Mouse (Mus musculus) hindbrain, embryonic 14.5 days (tissue): ENCODE data around the gene Sgtb. TPM values are rescaled to one million over a fixed set of nuclear protein-coding genes. Genes with fewer than 3 reads are reported as not detected.
A peak's percentile ranks its signal among the peaks of the same experiment; 100 is the strongest.

ENCODE experiments used
- ATAC-seq: fragments of 200-750 bp; cut with Nextera tagmentation; 2 replicates; pipeline ENCODE4 v1.8.0; 2017; ENCODE audit warnings: moderate number of reproducible peaks, mild to moderate bottlenecking, moderate TSS enrichment, moderate library complexity; ENCODE audit not compliant: low FRiP score
- DNase-seq: peaks from one replicate; pipeline ENCODE4 v3.0.0-alpha.2; 2015; ENCODE audit warnings: low spot score
- H3K27ac ChIP-seq: fragments of 300-500 bp; sonication (generic); 2 replicates; pipeline ENCODE4 v1.5.1; 2014; ENCODE audit warnings: mild to moderate bottlenecking, moderate library complexity
- H3K27me3 ChIP-seq: fragments of 300-500 bp; sonication (generic); 2 replicates; pipeline ENCODE4 v1.6.1; 2014; ENCODE audit warnings: mild to moderate bottlenecking, low read length, mixed read lengths; ENCODE audit not compliant: control insufficient read depth, insufficient read depth
- H3K36me3 ChIP-seq: fragments of 300-500 bp; sonication (generic); replicated peaks from 2 replicates; pipeline ENCODE4 v1.6.1; 2014; ENCODE audit not compliant: control insufficient read depth, insufficient read depth
- H3K4me1 ChIP-seq: fragments of 300-500 bp; sonication (generic); replicated peaks from 2 replicates; pipeline ENCODE4 v1.6.1; 2014; ENCODE audit warnings: antibody characterized with exemption, low read length, mixed read lengths; ENCODE audit not compliant: control insufficient read depth, insufficient read depth
- H3K4me2 ChIP-seq: fragments of 300-500 bp; sonication (generic); replicated peaks from 2 replicates; pipeline ENCODE4 v1.6.1; 2014; ENCODE audit warnings: mild to moderate bottlenecking, moderate library complexity
- H3K4me3 ChIP-seq: fragments of 300-500 bp; sonication (generic); replicated peaks from 2 replicates; pipeline ENCODE4 v1.5.1; 2014; ENCODE audit warnings: mild to moderate bottlenecking, low read length
- H3K9ac ChIP-seq: fragments of 300-500 bp; sonication (generic); 2 replicates; pipeline ENCODE4 v1.6.1; 2014
- H3K9me3 ChIP-seq: fragments of 300-500 bp; sonication (generic); 2 replicates; pipeline ENCODE4 v1.6.1; 2016; ENCODE audit warnings: low read length; ENCODE audit not compliant: control insufficient read depth
- WGBS: fragments of 180-500 bp; shearing (Covaris S2); extraction: QIAGEN DNeasy Blood & Tissue Kit; methylation state at CpG from one replicate; pipeline ENCODE4 v1.1.7; 2014; 5-methylcytosine and 5-hydroxymethylcytosine counted together
- polyA plus RNA-seq: library from polyadenylated mRNA; unstranded; fragments of >200 nt; fragmentation: Nextera tagmentation; extraction: Ambion mirVana; gene quantifications from 2 replicates; pipeline ENCODE4 v1.2.1, GENCODE M21; 2014

Gene Sgtb
- polyA plus RNA-seq, 1 experiment from 2014 or later: 33.5 TPM

DNA sequence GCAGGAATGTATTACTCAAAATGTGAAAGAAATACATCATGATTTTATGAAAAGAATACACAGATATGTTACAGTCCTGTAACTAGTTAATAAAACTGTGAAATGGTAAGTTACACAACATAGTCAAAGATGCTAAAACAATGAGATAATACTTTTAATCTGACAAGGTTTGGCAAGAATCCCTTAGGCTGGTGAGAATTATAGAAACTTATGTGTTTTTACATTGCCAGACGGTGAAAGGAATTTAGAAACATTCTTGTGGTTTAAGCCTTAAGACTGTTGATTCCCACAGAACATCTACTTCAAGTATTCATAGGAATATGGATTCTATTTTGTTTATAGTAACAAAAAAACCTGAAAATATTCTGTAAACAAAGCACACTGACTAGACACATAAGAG is 46.1 kb downstream of the Sgtb start:
- no peak overlapping the region for H3K4me3 ChIP-seq
- no peak overlapping the region for H3K27ac ChIP-seq
- H3K9ac ChIP-seq: no peak overlapping the region
- peaks cover 66% of the 10 kb centered on the region for H3K36me3 ChIP-seq
- no peak for DNase-seq
- no peak overlapping the region for H3K4me2 ChIP-seq
- no peaks in the 10 kb centered on the region for H3K4me1 ChIP-seq
- no peak for ATAC-seq
- no peaks in the 10 kb centered on the region for H3K9me3 ChIP-seq
- WGBS: 92% methylated on average over 1 of the region's 1 CpGs
- H3K27me3 ChIP-seq: no peaks in the 10 kb centered on the region

DNA sequence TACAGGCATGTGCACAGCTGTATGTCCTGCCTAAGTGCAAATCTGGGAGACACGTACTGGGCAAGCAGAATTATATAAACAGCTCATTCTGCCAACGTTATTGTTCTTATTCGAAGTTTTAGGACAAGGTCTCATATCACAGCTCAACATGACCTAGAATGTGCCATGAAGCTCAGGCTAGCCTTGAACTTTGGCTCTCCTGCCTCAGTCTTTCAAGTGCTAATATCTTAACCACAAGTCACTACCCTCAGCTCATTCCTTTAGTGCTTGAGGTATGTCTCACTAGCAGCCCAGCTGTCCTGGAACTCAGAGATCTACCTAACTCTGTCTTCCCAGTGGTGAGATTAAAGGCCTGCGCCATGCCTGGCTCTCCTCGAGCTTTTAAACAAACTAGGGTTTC is 62.2 kb downstream of the Sgtb start:
- DNase-seq (no peak), ATAC-seq (no peak)
- Histone ChIP-seq H3K27me3 (no peaks in the 10 kb centered on the region), H3K36me3 (peaks cover 23% of the 10 kb centered on the region), H3K4me1 (peaks cover 4% of the 10 kb centered on the region), H3K4me3 (no peak overlapping the region), H3K27ac (no peak overlapping the region), H3K9me3 (peaks cover 6% of the 10 kb centered on the region), H3K9ac (no peak overlapping the region), H3K4me2 (no peak overlapping the region)
- WGBS: 93% methylated on average over 5 of the region's 5 CpGs

DNA sequence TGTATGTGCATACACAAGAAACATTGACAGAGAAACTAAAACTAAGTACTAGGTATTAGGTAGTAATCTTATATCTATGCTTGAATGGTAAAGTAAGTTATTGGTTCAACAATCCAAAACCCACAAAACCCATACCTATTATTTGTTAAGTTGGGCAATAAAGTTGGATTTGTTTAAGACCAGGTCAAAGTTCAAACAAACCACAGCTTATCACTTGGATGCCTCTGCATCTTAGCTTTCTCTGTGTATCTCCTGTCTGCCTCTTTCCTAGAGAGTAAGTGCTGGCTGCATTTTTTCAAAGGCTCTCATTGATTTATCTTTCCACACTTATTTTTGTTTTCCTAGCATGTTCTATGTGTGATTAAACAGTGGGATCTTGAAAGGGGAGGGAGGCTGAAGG is 63.0 kb downstream of the Sgtb start:
- Histone ChIP-seq H3K9me3 (peaks cover 6% of the 10 kb centered on the region), H3K27ac (no peak overlapping the region), H3K36me3 (peaks cover 15% of the 10 kb centered on the region), H3K27me3 (no peaks in the 10 kb centered on the region), H3K9ac (no peak overlapping the region), H3K4me1 (peaks cover 10% of the 10 kb centered on the region), H3K4me2 (no peak overlapping the region), H3K4me3 (no peak overlapping the region)
- DNase-seq (no peak), ATAC-seq (no peak)

DNA sequence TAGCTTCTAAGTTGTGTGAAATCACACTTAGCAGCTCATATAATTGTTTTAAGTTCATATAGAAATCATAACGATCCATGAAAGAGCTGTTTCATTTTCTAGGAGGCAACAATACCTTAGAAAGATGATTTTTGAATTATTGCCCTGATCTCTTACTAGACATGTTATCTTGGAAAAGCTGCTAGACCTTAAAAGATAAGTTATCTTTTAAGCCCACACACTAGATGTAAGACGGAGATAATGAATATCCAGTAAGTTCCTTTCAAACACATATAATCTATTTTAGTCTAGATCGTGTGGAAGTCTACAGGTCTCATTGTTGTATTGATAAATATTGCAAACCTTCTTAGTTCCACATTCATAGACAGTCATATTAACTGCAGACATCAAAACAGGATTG is 67.3 kb downstream of the Sgtb start:
- Histone ChIP-seq H3K4me1 (peaks cover 17% of the 10 kb centered on the region), H3K4me3 (peak overlapping the region; percentile 90)
- WGBS: 83% methylated on average over 3 of the region's 3 CpGs

DNA sequence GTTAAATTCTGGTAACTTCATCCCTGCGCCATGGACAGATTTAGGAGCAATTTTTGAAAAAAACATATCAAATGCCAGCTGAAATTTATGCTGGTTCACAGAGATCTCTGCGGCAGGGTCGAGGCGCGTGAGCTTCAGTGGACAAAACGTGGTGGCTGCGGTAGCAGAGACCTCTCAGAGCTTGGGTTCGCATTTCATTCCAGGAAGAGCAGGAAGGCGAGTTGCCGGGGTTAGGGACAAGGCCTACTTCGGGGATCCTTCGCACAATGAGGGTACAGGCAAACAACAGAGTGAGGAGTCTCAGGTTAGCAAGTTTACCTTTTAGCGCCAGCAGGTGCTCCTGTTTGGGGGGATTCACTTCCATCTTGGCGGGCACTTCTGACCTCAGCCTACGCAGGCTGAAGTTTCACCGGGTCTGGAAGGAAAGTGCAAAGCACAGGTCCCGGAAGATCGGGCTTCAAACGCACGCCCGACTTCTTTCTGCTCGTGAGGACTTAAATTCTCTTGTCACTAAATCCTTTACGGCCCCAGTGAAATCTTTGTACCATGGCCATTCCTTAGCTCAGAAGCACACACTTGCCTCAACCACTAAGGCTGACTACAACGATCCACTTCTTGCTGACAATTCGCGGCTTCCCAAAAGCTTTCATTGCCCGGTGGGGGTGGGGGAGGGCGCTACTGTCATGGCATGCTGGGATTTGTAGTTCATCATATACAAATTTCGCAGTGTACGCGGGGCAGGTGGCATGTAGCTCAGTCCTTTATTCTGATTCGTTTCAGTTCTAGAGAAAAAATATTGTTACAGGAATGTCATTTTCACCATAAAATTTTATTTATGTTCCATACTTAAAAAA is 68.5 kb downstream of the Sgtb start, which contains the start of gene Trappc13:
Gene Trappc13 (minus strand): TSS at position 674 of the 854 bp plus-strand sequence.
- Histone ChIP-seq H3K36me3 (peaks cover 19% of the 10 kb centered on the region), H3K4me2 (peak within 1 kb of the TSS; percentile 82), H3K27ac (peak within 1 kb of the TSS; percentile 82), H3K9me3 (no peaks in the 10 kb centered on the region), H3K4me1 (peaks cover 17% of the 10 kb centered on the region), H3K27me3 (no peaks in the 10 kb centered on the region), H3K9ac (peak within 1 kb of the TSS; percentile 81), H3K4me3 (peak within 1 kb of the TSS; percentile 90)
- ATAC-seq: peak; percentile 93
- WGBS: under 1% methylated on average over 32 of the region's 32 CpGs
- DNase-seq: peak; percentile 30

More for the DNA sequence above, 67.3 kb downstream of the Sgtb start:
- no peak for DNase-seq
- Histone ChIP-seq H3K27me3 (no peaks in the 10 kb centered on the region), H3K9ac (peak overlapping the region; percentile 47), H3K27ac (no peak overlapping the region), H3K9me3 (no peaks in the 10 kb centered on the region), H3K4me2 (peak overlapping the region; percentile 82), H3K36me3 (peaks cover 10% of the 10 kb centered on the region)
- ATAC-seq: no peak

DNA sequence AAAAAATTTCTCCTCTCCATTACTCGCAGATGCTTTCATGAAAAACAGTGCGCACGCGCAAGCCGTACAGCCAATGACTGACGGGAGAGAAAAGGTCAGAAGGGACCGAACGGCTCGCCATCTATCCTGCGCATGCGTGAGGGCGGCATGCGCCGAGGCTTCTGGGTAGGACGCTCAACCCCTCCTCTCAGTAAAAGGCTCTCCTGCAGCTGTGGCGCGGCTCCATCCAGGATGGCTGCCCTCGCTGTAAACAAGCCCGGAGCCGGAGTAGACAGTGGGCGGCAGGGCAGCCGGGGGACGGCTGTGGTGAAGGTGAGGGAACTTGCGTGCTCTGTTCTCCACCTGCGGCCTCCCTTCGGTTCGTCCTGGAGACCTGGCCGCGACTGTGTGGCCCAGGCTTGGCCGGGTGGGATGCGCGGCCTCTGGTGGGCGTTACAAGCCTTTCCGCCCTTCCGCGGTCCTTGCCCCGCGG is 69.1 kb downstream of the Sgtb start, which contains the start of gene Trim23:
Gene Trim23 (plus strand): TSS at position 148 of the 472 bp plus-strand sequence.
- H3K9ac ChIP-seq: peak within 1 kb of the TSS; percentile 81
- peak within 1 kb of the TSS; percentile 90 for H3K4me3 ChIP-seq
- H3K4me1 ChIP-seq: peaks cover 17% of the 10 kb centered on the region
- peak within 1 kb of the TSS; percentile 82 for H3K4me2 ChIP-seq
- peak within 1 kb of the TSS; percentile 82 for H3K27ac ChIP-seq
- no peaks in the 10 kb centered on the region for H3K9me3 ChIP-seq
- no peaks in the 10 kb centered on the region for H3K27me3 ChIP-seq
- WGBS: under 1% methylated on average over 38 of the region's 38 CpGs
- peaks cover 24% of the 10 kb centered on the region for H3K36me3 ChIP-seq
- DNase-seq (peak; percentile 99), ATAC-seq (peak; percentile 99)

DNA sequence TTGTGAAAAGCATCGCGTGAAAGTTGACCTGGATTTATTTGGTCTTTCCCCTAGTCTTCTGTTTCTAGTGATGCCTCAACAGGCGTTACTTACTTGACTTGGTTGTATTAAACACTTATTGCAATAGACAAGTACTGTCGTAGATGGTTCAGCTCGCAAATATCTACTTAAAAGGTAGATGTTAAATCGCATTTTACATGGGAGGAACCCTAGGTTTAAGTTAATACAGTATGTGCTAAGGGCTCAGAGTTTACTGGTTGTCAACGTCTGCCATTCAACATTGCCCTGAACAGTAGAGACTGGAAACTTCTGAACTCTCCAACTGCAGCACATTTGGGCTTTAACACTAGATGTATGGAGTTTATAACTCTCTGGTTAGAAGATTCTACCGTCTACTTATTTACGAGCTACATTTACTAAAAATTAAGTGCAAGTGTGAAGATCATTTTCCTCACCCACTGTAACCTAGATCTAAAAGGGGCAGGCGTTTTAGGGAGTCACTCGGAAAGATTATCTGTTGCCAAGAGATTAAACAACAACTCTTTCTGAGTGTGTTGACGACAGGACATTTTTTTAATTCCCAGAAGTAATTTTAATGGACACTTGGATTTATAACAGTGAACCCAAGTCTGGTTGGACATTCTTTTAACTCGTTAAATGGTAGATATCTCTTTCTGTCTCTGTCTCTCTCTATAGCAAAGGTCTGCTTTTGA is 69.8 kb downstream of the Sgtb start:
- H3K36me3 ChIP-seq: peaks cover 30% of the 10 kb centered on the region
- DNase-seq (no peak), ATAC-seq (no peak)
- WGBS: 24% methylated on average over 13 of the region's 13 CpGs
- H3K4me1 ChIP-seq: peaks cover 17% of the 10 kb centered on the region
- H3K27me3 ChIP-seq: no peaks in the 10 kb centered on the region
- H3K4me3 ChIP-seq: peak overlapping the region; percentile 90
- peak overlapping the region; percentile 81 for H3K9ac ChIP-seq
- peak overlapping the region; percentile 82 for H3K4me2 ChIP-seq
- 0 out of 2 replicates have a peak overlapping the region, but pooled peaks have one; percentile 75 for H3K27ac ChIP-seq
- no peaks in the 10 kb centered on the region for H3K9me3 ChIP-seq

DNA sequence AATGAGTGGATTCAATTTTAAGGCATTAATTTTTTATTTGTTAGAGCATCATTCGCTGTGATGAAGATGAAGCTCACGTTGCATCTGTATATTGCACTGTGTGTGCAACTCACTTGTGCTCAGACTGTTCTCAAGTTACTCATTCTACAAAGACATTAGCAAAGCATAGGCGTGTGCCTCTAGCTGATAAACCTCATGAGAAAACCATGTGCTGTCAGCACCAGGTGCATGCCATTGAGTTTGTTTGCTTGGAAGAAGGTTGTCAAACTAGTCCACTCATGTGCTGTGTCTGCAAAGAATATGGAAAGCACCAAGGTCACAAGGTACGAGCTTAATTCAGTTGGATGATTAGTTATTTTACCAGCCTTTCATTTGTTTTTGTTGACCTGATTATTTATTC is 77.8 kb downstream of the Sgtb start:
- ATAC-seq: no peak
- H3K36me3 ChIP-seq: peaks cover 82% of the 10 kb centered on the region

More for the DNA sequence above, 77.8 kb downstream of the Sgtb start:
- Histone ChIP-seq H3K27me3 (no peaks in the 10 kb centered on the region), H3K4me3 (no peak overlapping the region), H3K4me1 (no peaks in the 10 kb centered on the region), H3K9ac (no peak overlapping the region), H3K27ac (no peak overlapping the region), H3K9me3 (no peaks in the 10 kb centered on the region), H3K4me2 (no peak overlapping the region)
- no peak for DNase-seq
- WGBS: 93% methylated on average over 4 of the region's 4 CpGs
